Comparison of ENCODE assay signal across 8 mouse cellular contexts in the genomic region with DNA sequence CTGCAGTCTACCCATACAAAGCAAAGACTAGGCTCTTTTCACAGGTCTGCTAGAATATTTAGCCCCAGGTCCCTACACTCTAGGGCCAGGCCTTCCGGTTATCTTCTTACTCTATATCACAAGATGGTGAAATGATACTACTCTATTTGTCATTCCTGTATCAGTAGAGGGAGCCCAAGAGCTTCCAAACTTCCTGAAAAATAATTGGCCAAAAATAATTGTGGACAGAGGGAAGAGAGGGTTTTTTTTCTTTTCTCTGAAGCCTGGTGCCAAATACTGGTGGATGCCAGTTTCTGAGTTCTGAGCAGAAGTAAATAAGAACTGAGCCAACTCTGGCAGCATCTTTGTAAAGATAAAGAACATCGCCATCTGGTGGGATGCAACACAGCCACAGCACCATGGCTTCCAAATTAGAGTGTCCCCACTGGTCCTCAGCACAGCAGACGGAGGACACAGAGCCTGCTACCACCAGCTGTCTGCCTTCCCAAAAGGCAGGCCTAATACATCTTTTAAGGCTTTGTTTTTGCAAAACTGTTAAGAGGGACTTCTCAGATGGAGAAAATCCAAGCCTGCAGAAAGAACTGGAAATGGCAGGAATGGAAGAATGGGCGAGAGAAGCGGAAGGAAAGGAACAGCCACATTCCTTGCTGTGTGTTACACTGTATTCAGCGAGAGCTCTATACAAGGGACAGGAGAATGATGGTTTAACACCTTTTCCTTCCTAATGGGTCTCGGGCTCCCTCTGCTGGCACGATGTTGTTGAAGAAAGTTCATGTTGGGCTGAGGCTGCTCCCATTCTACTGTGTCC.
DNase-seq lines count a peak whose midpoint lies in the region; ATAC-seq and TF ChIP-seq lines count a peak whose summit lies in the region.

No protein-coding gene starts in this region.

- peaks cover 43% of the 10 kb centered on the region for H3K36me3 ChIP-seq in G1E (replicated peaks)
- H3K36me3 ChIP-seq in forebrain, embryonic 15.5 days, result no peaks in the 10 kb centered on the region
- peaks cover 10% of the 10 kb centered on the region; the same call in 1 of the 2 replicates for H3K36me3 ChIP-seq in hindbrain, embryonic 15.5 days

- H3K9ac ChIP-seq in forebrain, embryonic 15.5 days (replicated peaks), result 0 out of 2 replicates have a peak overlapping the region, but pooled peaks have one; percentile 24
- H3K9ac ChIP-seq in hindbrain, embryonic 15.5 days, result no peak overlapping the region

- H3K4me3 ChIP-seq in G1E (ENCODE audit: low read depth, low read length), result no peak overlapping the region
- H3K4me3 ChIP-seq in forebrain, embryonic 15.5 days, result no peak overlapping the region; the same call in 1 of the 2 replicates
- no peak overlapping the region for H3K4me3 ChIP-seq in hindbrain, embryonic 15.5 days

- peak overlapping the region; percentile 93 for H3K27ac ChIP-seq in forebrain, embryonic 15.5 days (replicated peaks)
- peak overlapping the region; percentile 77 for H3K27ac ChIP-seq in hindbrain, embryonic 15.5 days (replicated peaks)

- 22% methylated on average over 8 of the region's 8 CpGs for WGBS in forebrain, embryonic 15.5 days
- WGBS in hindbrain, embryonic 15.5 days, result 26% methylated on average over 8 of the region's 8 CpGs

- no peak for DNase-seq in G1E (ENCODE audit: low spot score)
- DNase-seq in c-Kit-positive CD71-positive TER-119-positive erythroid progenitor cells, embryonic 14.5 days (ENCODE audit: low spot score), result peak; percentile 34
- DNase-seq in layer of hippocampus, postnatal 25 days (ENCODE audit: extremely low spot score in 1 of 2, low spot score in 1 of 2), result peak; percentile 65 to 92
- DNase-seq in right cerebral cortex, postnatal 25 days, result peak; percentile 72
- peak; percentile 27 to 42 for DNase-seq in urinary bladder, postnatal 36 days (ENCODE audit: low spot score in 2 of 2)

- no peaks in the 10 kb centered on the region for H3K9me3 ChIP-seq in G1E (replicated peaks)
- no peaks in the 10 kb centered on the region for H3K9me3 ChIP-seq in forebrain, embryonic 15.5 days
- no peaks in the 10 kb centered on the region for H3K9me3 ChIP-seq in hindbrain, embryonic 15.5 days

- peaks cover 22% of the 10 kb centered on the region for H3K4me1 ChIP-seq in G1E (ENCODE audit: insufficient read depth, low read depth, low read length)
- H3K4me1 ChIP-seq in forebrain, embryonic 15.5 days, result peaks cover 15% of the 10 kb centered on the region
- H3K4me1 ChIP-seq in hindbrain, embryonic 15.5 days (replicated peaks), result peaks cover 9% of the 10 kb centered on the region; the same call in 1 of the 2 replicates

- no peaks in the 10 kb centered on the region for H3K27me3 ChIP-seq in G1E (ENCODE audit: insufficient read depth, low read length)
- no peaks in the 10 kb centered on the region for H3K27me3 ChIP-seq in forebrain, embryonic 15.5 days
- no peaks in the 10 kb centered on the region for H3K27me3 ChIP-seq in hindbrain, embryonic 15.5 days

- TF ChIP-seq CTCF in G1E (IDR thresholded peaks at IDR 0.05; ENCODE audit: low read depth, low read length), result 0 out of 2 replicates have a peak, but pooled peaks have one; percentile 32

- peak overlapping the region; percentile 22; the same call in 1 of the 2 replicates for H3K4me2 ChIP-seq in forebrain, embryonic 15.5 days (replicated peaks)
- H3K4me2 ChIP-seq in hindbrain, embryonic 15.5 days, result peak overlapping the region; percentile 40

- 0 out of 2 replicates have a peak, but pooled peaks have one; percentile 35 for ATAC-seq in G1E (ENCODE audit: extremely low read depth, insufficient number of reproducible peaks, low FRiP score, poor library complexity, severe bottlenecking)
- ATAC-seq in forebrain, embryonic 15.5 days (replicated peaks), result peak; percentile 95
- ATAC-seq in hindbrain, embryonic 15.5 days (ENCODE audit: low FRiP score, low read depth), result peak; percentile 96
- peak; percentile 81 for ATAC-seq in megakaryocyte progenitor cell, adult 5-6 weeks (replicated peaks; ENCODE audit: poor library complexity)

Comparison
In these comparisons a context has a peak if more than half of its experiments do, and no peak if none do; other contexts are left out.
1. ATAC-seq: peak in every context shown above with its lines; median percentile 96 in hindbrain, embryonic 15.5 days; 95 in forebrain, embryonic 15.5 days; 81 in megakaryocyte progenitor cell, adult 5-6 weeks; 35 in G1E.